Mouse (Mus musculus) cerebellum, adult 9-11 months (tissue): ENCODE measurements around the gene Trap1.
"Not testable (repeated sequence)": the region's sequence is repeated elsewhere in the genome, so short reads cannot be mapped to it uniquely, and the experiment has no call there.

Experiments
- DNase-seq: peaks from one replicate; pipeline ENCODE4 v3.0.0; 2022

The Trap1 gene

DNA sequence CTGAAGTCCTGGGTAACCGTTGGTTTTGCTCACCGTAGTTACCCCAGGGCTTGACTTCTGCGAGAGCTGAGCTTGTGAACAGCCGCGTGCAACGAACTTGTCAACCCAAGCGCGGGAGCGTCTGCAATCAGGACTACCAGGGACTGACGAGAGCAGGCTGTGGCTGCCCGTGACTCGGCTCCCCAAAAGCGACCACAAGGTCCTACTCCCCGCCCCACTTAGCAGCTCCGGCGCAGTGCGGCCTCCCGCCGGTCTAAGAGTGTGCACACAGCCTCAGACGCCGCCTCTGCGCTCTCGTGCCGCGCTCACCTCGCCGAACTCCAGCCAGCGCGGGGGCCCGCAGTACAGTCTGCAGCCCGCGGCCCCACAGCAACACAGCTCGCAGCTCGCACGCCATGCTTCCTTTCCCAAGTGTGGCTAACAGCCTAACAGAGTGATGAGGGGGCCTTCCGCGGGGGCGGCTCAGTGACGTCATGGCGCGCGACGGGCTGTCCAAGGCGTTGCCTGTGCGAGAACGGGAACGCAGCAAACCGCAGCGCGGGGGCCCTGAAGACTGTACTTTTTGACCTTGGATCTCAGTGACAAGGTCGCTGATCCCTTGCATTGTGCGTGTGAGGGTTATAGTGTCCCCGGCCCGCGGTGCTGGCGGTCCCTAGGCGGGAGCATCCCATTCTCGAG is at the start of gene Trap1:
Trap1 (minus strand) TSS at position 444 of the 678 bp plus-strand sequence.
- DNase-seq, result peak; percentile 92

DNA sequence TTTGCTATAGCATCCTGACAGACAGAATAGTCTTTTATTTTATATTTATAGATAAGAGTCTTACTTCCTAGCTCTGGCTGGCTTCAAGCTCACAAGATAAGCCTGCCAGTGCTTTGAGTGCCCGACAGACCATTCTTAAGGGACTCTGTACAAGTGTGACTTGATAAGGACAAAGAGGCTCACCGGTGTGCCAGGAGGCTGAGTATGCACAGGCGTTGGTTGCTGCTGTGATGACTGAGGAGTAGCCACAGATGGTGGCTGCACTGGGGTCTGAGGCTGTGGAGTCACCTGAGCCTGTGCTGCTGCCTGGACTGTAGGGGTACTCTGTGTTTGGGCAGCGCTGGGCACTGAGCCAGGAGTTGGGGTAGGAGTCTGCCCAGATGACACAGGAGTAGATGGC is 39.4 kb upstream of the Trap1 start:
- no peak for DNase-seq

- DNase-seq, result no peak
Observed at GRCm38 (mm10) chr16:4100374-4100773, 22.7 kb upstream of the Trap1 start.

DNA sequence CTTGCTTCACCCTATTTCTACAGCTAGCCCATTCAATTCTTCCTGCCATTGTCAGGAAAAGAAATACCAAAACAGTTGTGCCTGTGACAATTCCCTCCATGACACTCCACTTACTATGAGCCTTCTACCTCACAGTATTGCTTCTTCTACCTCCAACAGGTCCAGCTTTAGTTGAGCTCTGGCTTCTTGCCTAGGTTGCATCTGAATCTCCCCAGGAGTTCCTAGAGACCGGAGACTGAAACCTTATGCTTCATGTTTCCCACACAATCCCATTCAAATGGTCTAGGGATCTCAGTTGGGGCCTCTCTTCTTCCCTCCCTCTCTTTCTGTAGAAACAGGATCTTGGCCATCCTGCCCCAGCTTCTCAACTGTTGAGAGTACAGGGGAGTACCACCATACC is 19.9 kb upstream of the Trap1 start:
- DNase-seq, result peak; percentile 45

GRCm38 (mm10) chr16:4096898-4097297 is 19.3 kb upstream of the Trap1 start:
- no peak for DNase-seq

- DNase-seq, result no peak
Observed at GRCm38 (mm10) chr16:4096141-4096540, 18.5 kb upstream of the Trap1 start.

- no peak for DNase-seq
Observed at GRCm38 (mm10) chr16:4087214-4087913, 9.7 kb upstream of the Trap1 start.

- DNase-seq, result no peak
Observed at GRCm38 (mm10) chr16:4085851-4086387, 8.3 kb upstream of the Trap1 start.

- DNase-seq, result no peak
Observed at GRCm38 (mm10) chr16:4085051-4085450, 7.4 kb upstream of the Trap1 start.

GRCm38 (mm10) chr16:4080419-4080818 is 2.8 kb upstream of the Trap1 start:
- not testable (repeated sequence) for DNase-seq

DNA sequence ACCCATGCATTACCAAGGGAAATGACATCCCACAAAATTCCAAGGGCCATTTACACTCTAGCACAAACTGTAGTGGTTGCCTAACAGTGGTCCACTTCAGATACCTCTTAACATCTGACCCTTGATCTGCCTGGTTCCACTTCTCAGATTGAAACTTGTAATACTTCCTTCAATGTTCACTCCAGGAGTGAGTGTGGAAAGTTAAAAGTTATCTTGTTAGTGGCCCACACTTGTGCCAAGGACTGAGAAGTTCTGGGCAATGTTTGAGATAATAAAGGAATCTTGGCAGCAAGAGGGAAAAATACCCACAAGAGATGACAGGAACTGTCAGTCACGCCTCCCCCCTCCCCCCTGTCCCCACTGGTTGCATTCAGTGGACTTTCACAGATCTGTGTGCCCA is 2.0 kb upstream of the Trap1 start:
- no peak for DNase-seq

GRCm38 (mm10) chr16:4078302-4078701 is 675 bp upstream of the Trap1 start:
- not testable (repeated sequence) for DNase-seq

- no peak for DNase-seq
Observed at GRCm38 (mm10) chr16:4074836-4075235, 2.8 kb downstream of the Trap1 start.

DNA sequence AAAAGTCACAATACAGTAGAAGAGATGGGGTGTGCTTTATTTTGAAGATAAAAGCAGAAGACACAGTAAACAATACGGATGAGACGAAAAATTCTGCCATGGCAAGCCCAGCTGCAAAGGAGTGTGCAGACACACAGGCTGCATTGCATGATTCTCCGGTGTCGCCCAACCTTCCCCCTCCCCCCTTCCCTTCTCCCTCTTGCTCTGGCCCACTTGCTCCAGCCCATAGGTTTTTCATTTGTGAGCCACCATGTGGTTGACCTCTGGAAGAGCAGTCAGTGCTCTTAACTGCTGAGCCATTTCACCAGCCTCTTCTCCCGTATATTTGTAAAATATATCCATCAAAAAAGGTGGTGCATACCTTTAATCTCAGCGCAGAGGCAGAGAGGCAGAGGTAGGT is 3.3 kb downstream of the Trap1 start:
- no peak for DNase-seq

GRCm38 (mm10) chr16:4068588-4068987 is 9.0 kb downstream of the Trap1 start:
- DNase-seq, result peak; percentile 25

- no peak for DNase-seq
Observed at GRCm38 (mm10) chr16:4064945-4065344, 12.7 kb downstream of the Trap1 start.

DNA sequence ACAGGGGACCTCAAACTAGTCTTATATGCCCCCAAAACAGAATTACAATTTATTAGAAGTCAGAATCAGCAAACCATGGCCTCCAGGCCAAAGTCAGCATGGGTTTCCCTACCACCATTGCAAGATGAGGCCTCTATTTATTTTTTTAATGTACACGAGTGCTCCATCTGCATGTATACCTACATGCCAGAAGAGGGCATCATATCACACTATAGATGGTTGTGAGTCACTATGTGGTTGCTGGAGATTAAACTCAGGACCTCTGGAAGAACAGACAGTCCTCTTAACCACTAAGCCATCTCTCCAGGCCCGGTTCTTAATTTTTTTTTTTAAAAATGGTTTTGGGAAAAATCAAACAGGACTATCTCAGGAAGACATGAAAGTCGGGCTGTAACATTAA is 23.8 kb downstream of the Trap1 start:
- DNase-seq, result no peak

GRCm38 (mm10) chr16:4052601-4053000 is 25.0 kb downstream of the Trap1 start:
- DNase-seq, result no peak

GRCm38 (mm10) chr16:4045524-4045923 is 32.1 kb downstream of the Trap1 start:
- no peak for DNase-seq

- DNase-seq, result no peak
Observed at GRCm38 (mm10) chr16:4044093-4044492, 33.5 kb downstream of the Trap1 start.

GRCm38 (mm10) chr16:4041646-4042045 is 36.0 kb downstream of the Trap1 start:
- no peak for DNase-seq

- DNase-seq, result no peak
Observed at GRCm38 (mm10) chr16:4040206-4040605, 37.4 kb downstream of the Trap1 start.

GRCm38 (mm10) chr16:4037690-4038089 is 39.9 kb downstream of the Trap1 start:
- DNase-seq, result no peak

GRCm38 (mm10) chr16:4036807-4037206 is 40.8 kb downstream of the Trap1 start, which contains the start of gene Dnase1:
Dnase1 (plus strand) TSS chr16:4036942.
- DNase-seq, result no peak
